Mouse (Mus musculus): ENCODE measurements around the gene Asb8.

- no peak for TF ChIP-seq EP300 (optimal IDR thresholded peaks at IDR 0.05)
- TF ChIP-seq CTCF (IDR thresholded peaks at IDR 0.05; ENCODE audit: low read depth): no peak
Measured at GRCm38 (mm10) chr15:98214130-98214529, 48.7 kb upstream of the Asb8 start.

Data from stomach, postnatal 0 days (tissue).